Mouse (Mus musculus) lung, postnatal 0 days (tissue): ENCODE measurements around the gene Sft2d1.

Experiments used
- CTCF ChIP-seq: IDR thresholded peaks from 2 replicates; pipeline ENCODE4 v1.5.1; 2016; ENCODE audit warnings: antibody characterized with exemption, mild to moderate bottlenecking
- EP300 ChIP-seq: IDR thresholded peaks from 2 replicates; pipeline ENCODE4 v1.6.1; 2016; ENCODE audit warnings: antibody characterized with exemption, mild to moderate bottlenecking, control low read depth

DNA sequence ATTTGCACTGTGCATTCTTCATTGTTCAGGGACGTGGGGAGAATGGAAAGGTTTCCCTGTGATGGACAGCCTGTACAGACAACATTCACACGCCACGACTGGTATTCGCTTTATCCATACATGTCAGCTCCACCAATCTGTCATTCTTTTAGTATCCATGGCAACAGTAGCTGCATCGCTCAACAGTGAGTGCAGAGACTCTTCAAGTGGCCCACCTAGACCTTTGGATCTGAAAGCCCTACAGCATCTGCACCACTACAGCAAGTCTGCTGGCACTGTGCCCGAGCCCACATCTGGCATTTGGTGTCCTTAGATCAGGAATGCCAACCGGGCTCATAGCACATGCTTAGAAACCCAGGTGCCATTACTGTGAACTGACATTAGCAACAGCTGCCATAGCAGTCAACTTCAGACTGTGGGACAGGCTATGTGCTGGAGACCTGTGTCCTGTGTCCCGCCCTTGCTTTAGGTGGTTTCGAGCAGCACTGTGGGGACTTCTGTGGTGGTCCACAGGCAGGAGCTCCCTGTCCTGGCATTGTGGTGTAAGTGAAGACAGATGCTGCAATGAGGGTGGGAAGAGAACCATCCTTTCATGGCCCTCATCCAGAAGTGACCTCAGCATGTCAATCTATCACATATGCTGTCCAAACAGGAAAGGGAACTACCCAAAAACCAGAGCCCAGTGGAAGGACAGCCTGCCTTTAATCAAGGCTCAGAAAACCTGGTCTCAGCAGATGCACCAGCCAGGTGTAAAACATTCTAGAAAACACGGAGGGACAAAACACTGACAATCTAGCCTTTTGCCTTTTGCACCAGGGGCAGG is 50.6 kb downstream of the Sft2d1 start:
- TF ChIP-seq CTCF, result no peak
- no peak for TF ChIP-seq EP300
